Mouse (Mus musculus): ENCODE data around the gene Sco2. TPM values are rescaled to one million over a fixed set of nuclear protein-coding genes. Genes with fewer than 3 reads are reported as not detected.

Gene Sco2
- 9.0 and 9.2 TPM in 2 replicates for polyA plus RNA-seq (2015; fragmentation: Nextera tagmentation; extraction: Ambion mirVana)

- DNase-seq (ENCODE audit: low spot score): peak; percentile 86
Observed at GRCm38 (mm10) chr15:89373762-89374248, at the start of gene Sco2. Gene Sco2 (minus strand): TSS chr15:89373846.

GRCm38 (mm10) chr15:89421938-89422337 is 48.3 kb upstream of the Sco2 start:
- no peak for DNase-seq (ENCODE audit: low spot score)

GRCm38 (mm10) chr15:89415282-89415681 is 41.6 kb upstream of the Sco2 start:
- no peak for DNase-seq (ENCODE audit: low spot score)

GRCm38 (mm10) chr15:89410118-89410517 is 36.5 kb upstream of the Sco2 start, which contains the start of gene Syce3:
Gene Syce3 (minus strand): TSS chr15:89410503.
- DNase-seq (ENCODE audit: low spot score): no peak

GRCm38 (mm10) chr15:89406691-89407090 is 33.0 kb upstream of the Sco2 start:
- DNase-seq (ENCODE audit: low spot score): no peak

GRCm38 (mm10) chr15:89404831-89405623 is 31.4 kb upstream of the Sco2 start:
- DNase-seq (ENCODE audit: low spot score): no peak

GRCm38 (mm10) chr15:89402471-89402870 is 28.8 kb upstream of the Sco2 start:
- no peak for DNase-seq (ENCODE audit: low spot score)

- DNase-seq (ENCODE audit: low spot score): no peak
Observed at GRCm38 (mm10) chr15:89399716-89400115, 26.1 kb upstream of the Sco2 start.

GRCm38 (mm10) chr15:89398146-89398545 is 24.5 kb upstream of the Sco2 start:
- no peak for DNase-seq (ENCODE audit: low spot score)

- DNase-seq (ENCODE audit: low spot score): no peak
Observed at GRCm38 (mm10) chr15:89396883-89397282, 23.2 kb upstream of the Sco2 start.

- DNase-seq (ENCODE audit: low spot score): no peak
Observed at GRCm38 (mm10) chr15:89390081-89390480, 16.4 kb upstream of the Sco2 start.

GRCm38 (mm10) chr15:89387127-89387526 is 13.5 kb upstream of the Sco2 start:
- DNase-seq (ENCODE audit: low spot score): peak; percentile 29

- no peak for DNase-seq (ENCODE audit: low spot score)
Observed at GRCm38 (mm10) chr15:89384617-89385016, 11.0 kb upstream of the Sco2 start, which contains the start of gene Klhdc7b. Gene Klhdc7b (plus strand): TSS chr15:89384917.

- DNase-seq (ENCODE audit: low spot score): no peak
Observed at GRCm38 (mm10) chr15:89379429-89379828, 5.8 kb upstream of the Sco2 start.

GRCm38 (mm10) chr15:89378831-89379401 is 5.3 kb upstream of the Sco2 start, which contains the start of gene Odf3b:
Gene Odf3b (minus strand): TSS chr15:89379282.
- DNase-seq (ENCODE audit: low spot score): peak; percentile 31

- no peak for DNase-seq (ENCODE audit: low spot score)
Observed at GRCm38 (mm10) chr15:89377938-89378828, 4.5 kb upstream of the Sco2 start.

GRCm38 (mm10) chr15:89377362-89377761 is 3.7 kb upstream of the Sco2 start:
- no peak for DNase-seq (ENCODE audit: low spot score)

GRCm38 (mm10) chr15:89376957-89377356 is 3.3 kb upstream of the Sco2 start, which contains the start of gene Tymp:
Gene Tymp (minus strand): TSS chr15:89377039.
- no peak for DNase-seq (ENCODE audit: low spot score)

- DNase-seq (ENCODE audit: low spot score): no peak
Observed at GRCm38 (mm10) chr15:89376040-89376439, 2.4 kb upstream of the Sco2 start.

- DNase-seq (ENCODE audit: low spot score): no peak
Observed at GRCm38 (mm10) chr15:89374801-89375534, 1.3 kb upstream of the Sco2 start.

- no peak for DNase-seq (ENCODE audit: low spot score)
Observed at GRCm38 (mm10) chr15:89374340-89374739, 694 bp upstream of the Sco2 start.

All from thymus, postnatal 0 days (tissue).